Mouse (Mus musculus): Measurements from ENCODE around the gene Mapkapk5. TPM values are rescaled to one million over a fixed set of nuclear protein-coding genes. Genes with fewer than 3 reads are reported as not detected.

Gene Mapkapk5
- polyA plus RNA-seq, 1 experiment from 2014 or later: 72.2 TPM

DNA sequence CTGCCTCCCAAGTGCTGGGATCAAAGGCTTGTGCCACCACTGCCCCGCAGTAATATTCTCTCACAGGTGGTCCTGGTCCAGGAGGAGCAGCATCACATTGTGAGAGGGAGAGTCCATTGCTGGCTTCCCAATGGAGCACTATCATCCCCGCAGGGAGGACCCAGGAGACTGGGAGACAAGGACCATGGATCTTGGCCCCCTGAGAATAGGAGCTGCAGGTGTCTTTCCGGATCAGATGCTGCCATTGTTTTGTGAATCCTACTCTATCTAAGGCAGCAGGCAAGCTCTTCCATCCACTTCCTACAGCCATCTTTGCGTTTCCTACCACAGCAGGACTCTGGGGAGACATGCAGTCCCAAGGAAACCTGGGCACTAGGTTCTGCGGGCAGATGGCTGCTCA is 40.0 kb upstream of the Mapkapk5 start:
- POLR2A ChIA-PET: interaction anchor here (1.6 kb wide), 1 partner anchor 7 kb away, joined by 5 read pairs; the partner anchor contains the start of gene Aldh2
- H3K27me3 ChIP-seq: no peaks in the 10 kb centered on the region
- ATAC-seq (no peak), DNase-seq (ENCODE audit: low read depth, low spot score) (no peak)
- no peak for TF ChIP-seq CTCF (IDR thresholded peaks at IDR 0.05)
- CTCF ChIA-PET: interaction anchor here (2.5 kb wide), 1 partner anchor 20 kb away, joined by 10 read pairs; no protein-coding TSS in a partner anchor
- in situ Hi-C loops (cut with MboI; ENCODE audit: low pct_unique_long_range_greater_than_20kb): no loop called here

GRCm38 (mm10) chr5:121585005-121585404 is 39.3 kb upstream of the Mapkapk5 start:
- in situ Hi-C loops (cut with MboI; ENCODE audit: low pct_unique_long_range_greater_than_20kb): no loop called here
- no peaks in the 10 kb centered on the region for H3K27me3 ChIP-seq
- peak; percentile 51 for DNase-seq (ENCODE audit: low read depth, low spot score)
- POLR2A ChIA-PET: interaction anchor here (0.6 to 1.6 kb wide), 3 partner anchors 8 to 33 kb away, joined by 3 to 5 read pairs (median 4); partner anchors contain the start of gene Aldh2
- no peak for TF ChIP-seq CTCF (IDR thresholded peaks at IDR 0.05)
- CTCF ChIA-PET: interaction anchor here (0.8 to 2.5 kb wide), 4 partner anchors 8 to 21 kb away, joined by 3 to 10 read pairs (median 3); no protein-coding TSS in a partner anchor
- ATAC-seq: no peak

DNA sequence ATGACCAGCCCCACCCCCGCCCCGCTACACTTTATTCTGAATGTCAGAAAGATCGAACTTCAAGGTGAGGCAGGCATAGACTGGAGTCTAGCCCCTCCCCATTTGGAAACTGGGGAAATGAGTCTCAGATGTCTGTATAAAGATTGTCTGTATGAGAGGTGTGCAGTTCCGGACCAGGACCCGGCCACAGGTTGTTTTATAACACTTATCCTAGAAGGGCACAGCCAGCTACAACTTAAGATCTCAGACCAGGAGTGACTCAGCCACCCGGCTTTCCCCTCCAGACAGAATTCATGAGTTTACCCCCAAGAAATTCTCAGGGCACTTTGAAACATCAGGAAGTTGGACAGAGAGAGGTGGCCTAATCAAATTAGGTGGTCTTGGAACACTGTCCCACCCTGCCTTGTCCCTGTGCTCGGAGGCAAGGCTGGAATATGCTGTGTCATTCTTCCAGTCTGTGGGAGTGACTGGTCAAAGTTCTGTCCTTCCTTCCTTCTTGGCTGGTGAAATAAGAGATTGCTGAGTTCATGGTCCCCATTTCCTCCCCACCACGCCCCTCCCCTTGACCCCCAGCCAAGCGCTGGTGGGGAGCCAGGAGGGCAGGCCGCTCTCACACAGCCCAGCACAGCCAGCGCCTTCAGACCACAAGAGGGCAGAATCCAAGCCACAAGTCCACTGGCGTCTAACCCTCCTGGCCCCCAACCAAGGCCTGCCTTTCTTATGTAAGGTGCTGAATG is 38.2 kb upstream of the Mapkapk5 start:
- CTCF ChIA-PET: interaction anchor here (0.8 to 2.5 kb wide), 5 partner anchors 9 to 22 kb away, joined by 3 to 10 read pairs (median 3); no protein-coding TSS in a partner anchor
- H3K27me3 ChIP-seq: no peaks in the 10 kb centered on the region
- POLR2A ChIA-PET: interaction anchor here (0.6 to 1.6 kb wide), 4 partner anchors 8 to 31 kb away, joined by 3 to 5 read pairs (median 4); partner anchors contain the start of gene Aldh2
- DNase-seq (ENCODE audit: low read depth, low spot score) (peak; percentile 65), ATAC-seq (peak; percentile 66)
- TF ChIP-seq CTCF (IDR thresholded peaks at IDR 0.05): no peak
- in situ Hi-C loops (cut with MboI; ENCODE audit: low pct_unique_long_range_greater_than_20kb): no loop called here

DNA sequence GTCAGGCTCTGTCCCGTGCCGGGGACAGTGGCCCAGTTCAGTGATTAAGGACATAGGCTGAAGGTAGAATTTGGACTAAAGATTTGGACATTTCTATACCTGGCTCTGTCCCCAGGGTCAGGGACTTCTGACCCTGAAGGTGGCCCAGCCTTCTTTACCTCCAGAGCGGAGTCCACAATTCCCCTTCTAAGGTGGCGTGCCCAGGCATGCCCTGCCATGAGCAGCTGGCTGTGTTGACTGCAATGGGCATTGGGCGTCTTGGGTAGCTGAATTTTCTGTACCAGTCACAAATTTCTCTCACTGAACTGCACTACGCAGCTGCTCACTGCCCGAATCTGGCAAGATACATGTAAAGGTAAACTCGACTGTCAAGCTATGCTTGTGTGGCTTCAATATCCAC is 36.2 kb upstream of the Mapkapk5 start:
- ChIA-PET POLR2A (no interaction called here), CTCF (interaction anchor here (1.4 kb wide), 1 partner anchor 22 kb away, joined by 3 read pairs; no protein-coding TSS in a partner anchor)
- H3K27me3 ChIP-seq: no peaks in the 10 kb centered on the region
- no peak for DNase-seq (ENCODE audit: low read depth, low spot score)
- in situ Hi-C loops (cut with MboI; ENCODE audit: low pct_unique_long_range_greater_than_20kb): no loop called here
- no peak for TF ChIP-seq CTCF (IDR thresholded peaks at IDR 0.05)
- ATAC-seq: no peak

- ATAC-seq: no peak
- no peak for DNase-seq (ENCODE audit: low read depth, low spot score)
- in situ Hi-C loops (cut with MboI; ENCODE audit: low pct_unique_long_range_greater_than_20kb): no loop called here
- H3K27me3 ChIP-seq: no peaks in the 10 kb centered on the region
- TF ChIP-seq CTCF (IDR thresholded peaks at IDR 0.05): no peak
- CTCF ChIA-PET: interaction anchor here (1.2 kb wide), 1 partner anchor 13 kb away, joined by 3 read pairs; no protein-coding TSS in a partner anchor
- POLR2A ChIA-PET: no interaction called here
Observed at GRCm38 (mm10) chr5:121576927-121577488, 31.3 kb upstream of the Mapkapk5 start.

GRCm38 (mm10) chr5:121575867-121576266 is 30.2 kb upstream of the Mapkapk5 start:
- in situ Hi-C loops (cut with MboI; ENCODE audit: low pct_unique_long_range_greater_than_20kb): no loop called here
- CTCF ChIA-PET: interaction anchor here (1.3 to 1.4 kb wide), 2 partner anchors 10 to 30 kb away, joined by 4 to 5 read pairs; no protein-coding TSS in a partner anchor
- no peak for ATAC-seq
- no peak for TF ChIP-seq CTCF (IDR thresholded peaks at IDR 0.05)
- no peak for DNase-seq (ENCODE audit: low read depth, low spot score)
- POLR2A ChIA-PET: no interaction called here
- no peaks in the 10 kb centered on the region for H3K27me3 ChIP-seq

DNA sequence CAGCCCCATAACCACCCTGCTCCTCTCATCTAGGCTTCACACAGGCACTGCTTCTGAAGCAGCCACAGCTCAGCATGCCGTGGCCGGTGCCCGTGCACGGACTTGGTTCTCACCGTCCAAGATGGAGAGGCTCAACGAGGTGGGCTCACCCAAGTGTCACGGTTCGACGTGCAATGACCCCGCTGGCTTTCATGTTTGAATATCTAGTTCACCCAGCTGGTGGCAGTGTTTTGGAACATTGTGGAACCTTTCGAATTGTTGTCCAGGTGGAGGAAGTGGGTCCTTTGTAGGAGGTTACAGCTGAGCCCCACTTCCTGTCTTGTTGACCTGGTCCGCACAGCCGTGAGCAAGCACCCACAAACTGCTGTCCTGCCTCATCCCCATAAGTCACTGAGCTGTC is 28.4 kb upstream of the Mapkapk5 start:
- POLR2A ChIA-PET: no interaction called here
- no peak for TF ChIP-seq CTCF (IDR thresholded peaks at IDR 0.05)
- ATAC-seq (no peak), DNase-seq (ENCODE audit: low read depth, low spot score) (no peak)
- in situ Hi-C loops (cut with MboI; ENCODE audit: low pct_unique_long_range_greater_than_20kb): no loop called here
- CTCF ChIA-PET: interaction anchor here (1.4 kb wide), 1 partner anchor 8 kb away, joined by 5 read pairs; no protein-coding TSS in a partner anchor
- no peaks in the 10 kb centered on the region for H3K27me3 ChIP-seq

GRCm38 (mm10) chr5:121570787-121571186 is 25.1 kb upstream of the Mapkapk5 start:
- H3K27me3 ChIP-seq: no peaks in the 10 kb centered on the region
- ChIA-PET CTCF (interaction anchor here (0.7 to 2.1 kb wide), 3 partner anchors 9 to 35 kb away, joined by 3 to 6 read pairs (median 3); no protein-coding TSS in a partner anchor), POLR2A (no interaction called here)
- ATAC-seq (no peak), DNase-seq (ENCODE audit: low read depth, low spot score) (no peak)
- TF ChIP-seq CTCF (IDR thresholded peaks at IDR 0.05): no peak
- in situ Hi-C loops (cut with MboI; ENCODE audit: low pct_unique_long_range_greater_than_20kb): no loop called here

GRCm38 (mm10) chr5:121569881-121570420 is 24.2 kb upstream of the Mapkapk5 start:
- DNase-seq (ENCODE audit: low read depth, low spot score) (no peak), ATAC-seq (no peak)
- ChIA-PET CTCF (interaction anchor here (0.8 to 2.1 kb wide), 2 partner anchors 10 to 36 kb away, joined by 3 to 6 read pairs; no protein-coding TSS in a partner anchor), POLR2A (no interaction called here)
- H3K27me3 ChIP-seq: no peaks in the 10 kb centered on the region
- no peak for TF ChIP-seq CTCF (IDR thresholded peaks at IDR 0.05)
- in situ Hi-C loops (cut with MboI; ENCODE audit: low pct_unique_long_range_greater_than_20kb): no loop called here

DNA sequence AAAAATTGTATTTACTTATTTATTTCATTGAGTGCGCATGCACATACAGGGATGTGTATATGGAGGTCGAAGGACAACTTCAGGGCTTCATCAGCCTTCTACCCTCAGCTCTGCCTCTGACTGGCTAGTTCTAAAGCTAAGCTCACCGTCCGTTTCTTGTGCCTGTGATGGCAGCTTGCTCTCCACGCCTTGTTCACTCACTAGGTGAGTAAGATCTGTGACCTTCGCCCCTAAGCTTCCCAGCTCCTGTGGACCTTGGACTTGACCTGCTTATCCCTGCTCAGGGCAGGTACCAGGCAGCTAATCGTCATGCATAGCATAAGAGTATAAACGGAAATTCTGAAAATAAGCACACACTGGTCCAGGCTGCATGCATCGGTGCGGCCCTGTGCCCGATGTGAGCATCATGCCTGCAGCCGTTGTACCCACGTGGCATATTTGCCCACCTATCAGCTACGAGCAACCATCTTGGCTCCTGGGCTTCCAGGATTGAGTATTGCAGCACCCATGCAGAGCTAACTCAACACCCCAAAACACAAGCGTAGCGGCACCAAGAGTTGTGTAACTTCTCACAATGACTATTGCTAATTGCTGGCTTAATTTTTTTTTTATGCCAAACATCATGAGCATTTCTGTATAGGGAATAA is 20.5 kb upstream of the Mapkapk5 start:
- ATAC-seq (no peak), DNase-seq (ENCODE audit: low read depth, low spot score) (no peak)
- TF ChIP-seq CTCF (IDR thresholded peaks at IDR 0.05): no peak
- in situ Hi-C loops (cut with MboI; ENCODE audit: low pct_unique_long_range_greater_than_20kb): no loop called here
- ChIA-PET POLR2A (interaction anchor here (1.6 kb wide), 1 partner anchor 40 kb away, joined by 9 read pairs; no protein-coding TSS in a partner anchor), CTCF (interaction anchor here (1.1 to 1.9 kb wide), 4 partner anchors 9 to 36 kb away, joined by 3 to 5 read pairs (median 5); no protein-coding TSS in a partner anchor)
- H3K27me3 ChIP-seq: no peaks in the 10 kb centered on the region
